Mouse (Mus musculus) forebrain, embryonic 15.5 days (tissue): ENCODE results near the gene Mms19. TPM values are rescaled to one million over a fixed set of nuclear protein-coding genes. Genes with fewer than 3 reads are reported as not detected.

Experiments
- ATAC-seq: fragments of 200-750 bp; cut with Nextera tagmentation; replicated peaks from 2 replicates; pipeline ENCODE4 v1.8.0; 2017; ENCODE audit warnings: mild to moderate bottlenecking, moderate TSS enrichment, moderate library complexity
- H3K27ac ChIP-seq: fragments of 300-500 bp; sonication (generic); replicated peaks from 2 replicates; pipeline ENCODE4 v1.5.1; 2015; ENCODE audit warnings: mild to moderate bottlenecking, inconsistent platforms
- H3K27me3 ChIP-seq: fragments of 300-500 bp; sonication (generic); 2 replicates; pipeline ENCODE4 v1.6.1; 2015; ENCODE audit warnings: inconsistent platforms
- H3K36me3 ChIP-seq: fragments of 300-500 bp; sonication (generic); 2 replicates; pipeline ENCODE4 v1.6.1; 2015; ENCODE audit warnings: mild to moderate bottlenecking, inconsistent platforms
- H3K4me1 ChIP-seq: fragments of 300-500 bp; sonication (generic); 2 replicates; pipeline ENCODE4 v1.6.1; 2015; ENCODE audit warnings: inconsistent platforms
- H3K4me2 ChIP-seq: fragments of 300-500 bp; sonication (generic); replicated peaks from 2 replicates; pipeline ENCODE4 v1.6.1; 2015; ENCODE audit warnings: mild to moderate bottlenecking, inconsistent platforms
- H3K4me3 ChIP-seq: fragments of 300-500 bp; sonication (generic); 2 replicates; pipeline ENCODE4 v1.5.1; 2015; ENCODE audit warnings: mild to moderate bottlenecking, inconsistent platforms
- H3K9ac ChIP-seq: fragments of 300-500 bp; sonication (generic); replicated peaks from 2 replicates; pipeline ENCODE4 v1.6.1; 2015; ENCODE audit warnings: mild to moderate bottlenecking, inconsistent platforms
- H3K9me3 ChIP-seq: fragments of 300-500 bp; sonication (generic); 2 replicates; pipeline ENCODE4 v1.6.1; 2016; ENCODE audit warnings: inconsistent platforms
- WGBS: fragments of 180-500 bp; shearing (Covaris S2); methylation state at CpG from one replicate; pipeline ENCODE4 v1.1.7; 2015; ENCODE audit warnings: mixed read lengths; 5-methylcytosine and 5-hydroxymethylcytosine counted together
- polyA plus RNA-seq: library from polyadenylated mRNA; unstranded; fragments of >200 nt; fragmentation: Nextera tagmentation; extraction: Ambion mirVana; gene quantifications from 2 replicates; pipeline ENCODE4 v1.2.1, GENCODE M21; 2015

The Mms19 gene
- polyA plus RNA-seq, 1 experiment from 2014 or later: 34.8 TPM

DNA sequence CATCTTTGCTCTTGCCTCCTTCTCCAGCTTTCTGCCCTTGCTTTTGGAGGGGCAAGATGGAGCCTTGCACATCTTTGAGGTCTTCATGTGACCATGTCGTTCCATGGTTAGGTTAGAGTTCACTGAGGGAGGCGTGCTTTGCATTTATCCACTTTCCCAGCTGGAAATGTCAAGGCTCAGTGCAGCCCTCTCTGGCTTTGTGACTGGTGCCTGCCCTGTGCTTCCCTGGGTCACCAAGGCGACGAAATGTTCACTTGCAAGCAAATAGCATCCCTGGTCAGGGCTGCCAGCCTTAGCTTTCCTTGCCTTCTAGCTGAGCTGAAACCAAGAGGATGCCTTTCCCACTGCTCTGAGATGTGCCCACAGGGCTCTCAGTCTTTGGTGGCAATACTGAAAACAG lies 29.5 kb upstream of the Mms19 start:
- no peaks in the 10 kb centered on the region for H3K9me3 ChIP-seq
- 62% methylated on average over 4 of the region's 4 CpGs for WGBS
- H3K27me3 ChIP-seq: no peaks in the 10 kb centered on the region
- no peak overlapping the region for H3K4me3 ChIP-seq
- no peak for ATAC-seq
- no peak overlapping the region for H3K27ac ChIP-seq
- no peaks in the 10 kb centered on the region for H3K4me1 ChIP-seq
- no peaks in the 10 kb centered on the region for H3K36me3 ChIP-seq
- no peak overlapping the region for H3K9ac ChIP-seq
- no peak overlapping the region for H3K4me2 ChIP-seq

DNA sequence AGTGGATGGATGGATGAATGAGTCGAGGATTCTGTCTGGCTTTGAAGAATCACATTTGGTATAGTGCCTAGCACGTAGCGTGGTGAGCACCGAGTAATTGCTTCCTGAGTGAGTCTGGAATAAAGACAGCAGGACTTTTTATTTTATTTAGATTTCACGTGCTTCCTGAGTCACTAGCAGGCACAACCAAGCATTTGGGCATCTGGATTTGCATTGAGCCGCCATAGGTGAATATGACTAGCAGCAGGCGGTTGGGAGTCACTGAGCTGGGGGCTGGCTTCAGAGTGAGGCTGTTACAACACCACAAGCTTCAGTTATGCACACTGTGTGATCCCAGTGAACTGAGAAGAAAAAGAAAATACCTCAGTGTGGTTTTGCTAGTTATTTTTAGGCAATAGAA lies 28.1 kb upstream of the Mms19 start:
- H3K9ac ChIP-seq: no peak overlapping the region
- ATAC-seq: no peak
- H3K4me3 ChIP-seq: no peak overlapping the region
- no peaks in the 10 kb centered on the region for H3K9me3 ChIP-seq
- 74% methylated on average over 7 of the region's 7 CpGs for WGBS
- H3K4me1 ChIP-seq: no peaks in the 10 kb centered on the region
- H3K36me3 ChIP-seq: no peaks in the 10 kb centered on the region
- H3K27ac ChIP-seq: no peak overlapping the region
- H3K27me3 ChIP-seq: no peaks in the 10 kb centered on the region
- no peak overlapping the region for H3K4me2 ChIP-seq

DNA sequence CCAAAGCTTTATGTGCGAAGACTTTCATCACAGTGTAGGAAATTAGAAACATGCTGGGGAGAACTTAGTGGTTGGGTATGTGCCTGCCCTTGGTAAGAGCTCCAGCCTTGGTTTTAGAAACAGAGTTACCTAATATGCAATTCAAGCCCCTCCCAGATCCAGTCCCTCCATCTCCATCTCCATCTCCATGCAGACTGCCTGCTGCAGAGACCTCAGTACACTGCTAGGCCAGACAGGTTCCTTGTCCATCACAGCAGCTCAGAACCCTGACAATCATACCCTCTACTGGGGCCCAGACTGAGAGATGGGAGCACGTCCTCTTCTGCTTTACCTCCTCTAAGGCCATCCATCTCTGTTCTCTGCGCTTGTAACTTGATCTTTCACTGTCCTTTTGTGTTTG lies 27.6 kb upstream of the Mms19 start:
- Histone ChIP-seq H3K9ac (no peak overlapping the region), H3K27me3 (no peaks in the 10 kb centered on the region), H3K27ac (no peak overlapping the region), H3K4me3 (no peak overlapping the region), H3K4me2 (no peak overlapping the region), H3K9me3 (no peaks in the 10 kb centered on the region), H3K4me1 (no peaks in the 10 kb centered on the region), H3K36me3 (no peaks in the 10 kb centered on the region)
- 74% methylated on average over 3 of the region's 3 CpGs for WGBS
- ATAC-seq: no peak

DNA sequence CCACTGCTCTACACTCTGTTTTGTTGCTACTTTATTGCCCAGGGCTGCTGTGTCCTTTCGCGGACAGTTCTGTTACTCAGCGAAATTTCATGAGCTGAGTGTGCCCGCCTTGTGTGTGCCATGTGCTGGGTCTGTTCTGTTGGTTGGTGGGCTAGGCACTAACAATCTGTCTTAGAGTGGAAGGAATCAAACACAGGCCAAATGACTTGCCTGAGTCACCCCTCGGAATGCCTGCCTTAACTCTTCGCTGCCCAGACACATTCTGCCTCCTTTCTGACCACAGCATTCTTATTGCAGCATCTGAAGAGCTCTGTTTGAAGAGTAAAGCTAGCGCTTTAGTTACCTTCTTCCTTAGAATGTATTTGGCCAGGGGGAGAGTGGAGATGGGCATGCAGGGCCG lies 25.6 kb upstream of the Mms19 start:
- Histone ChIP-seq H3K4me1 (no peaks in the 10 kb centered on the region), H3K4me2 (no peak overlapping the region), H3K9ac (no peak overlapping the region), H3K36me3 (no peaks in the 10 kb centered on the region), H3K27ac (no peak overlapping the region), H3K27me3 (no peaks in the 10 kb centered on the region), H3K4me3 (no peak overlapping the region), H3K9me3 (no peaks in the 10 kb centered on the region)
- WGBS: 72% methylated on average over 8 of the region's 8 CpGs
- ATAC-seq: no peak

DNA sequence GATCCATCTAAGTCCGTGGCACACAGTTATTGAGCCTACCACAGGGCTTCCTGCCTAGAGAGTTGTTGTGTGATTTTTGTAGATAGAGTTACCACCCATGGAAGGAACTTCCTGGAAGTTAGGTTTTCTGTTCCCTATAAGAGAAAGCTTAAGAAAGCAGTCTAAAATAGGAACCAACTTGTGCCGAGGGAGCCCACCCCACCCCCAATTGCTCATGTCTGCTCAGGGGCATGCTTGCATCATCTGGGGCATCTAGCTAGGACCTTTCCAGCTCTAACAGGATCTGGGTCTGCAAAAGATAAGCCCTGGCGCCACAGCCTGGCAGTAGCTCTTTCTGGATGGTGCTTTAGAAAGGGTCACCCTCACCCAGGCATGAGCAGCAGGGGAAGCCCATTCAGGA lies 24.7 kb upstream of the Mms19 start:
- Histone ChIP-seq H3K4me3 (no peak overlapping the region), H3K36me3 (no peaks in the 10 kb centered on the region), H3K27ac (no peak overlapping the region), H3K9me3 (no peaks in the 10 kb centered on the region), H3K9ac (no peak overlapping the region), H3K4me1 (no peaks in the 10 kb centered on the region), H3K4me2 (no peak overlapping the region), H3K27me3 (no peaks in the 10 kb centered on the region)
- ATAC-seq: no peak
- WGBS: 79% methylated on average over 3 of the region's 3 CpGs

DNA sequence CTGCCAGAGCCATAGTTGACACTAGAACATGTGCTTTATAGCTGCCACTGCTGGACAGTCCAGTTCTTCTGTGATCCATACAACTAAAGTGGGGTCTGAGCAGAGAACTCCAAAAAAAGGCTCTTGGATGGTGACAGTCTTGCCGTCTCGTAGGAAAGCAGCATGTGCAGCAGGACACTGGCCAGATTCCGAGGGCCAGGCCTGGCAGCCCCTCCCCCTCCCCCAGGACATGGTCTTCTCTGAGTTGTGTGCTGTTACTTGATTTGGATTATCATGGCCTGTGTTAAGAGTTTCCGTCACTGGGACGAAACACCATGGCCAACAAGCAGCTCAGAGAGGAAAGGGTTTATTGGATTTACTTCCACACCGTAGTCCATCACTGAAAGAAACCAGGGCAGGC lies 23.3 kb upstream of the Mms19 start:
- no peak overlapping the region for H3K4me2 ChIP-seq
- H3K27ac ChIP-seq: no peak overlapping the region
- H3K36me3 ChIP-seq: no peaks in the 10 kb centered on the region
- no peaks in the 10 kb centered on the region for H3K4me1 ChIP-seq
- H3K9ac ChIP-seq: no peak overlapping the region
- no peaks in the 10 kb centered on the region for H3K9me3 ChIP-seq
- no peaks in the 10 kb centered on the region for H3K27me3 ChIP-seq
- H3K4me3 ChIP-seq: no peak overlapping the region
- no peak for ATAC-seq
- 80% methylated on average over 6 of the region's 6 CpGs for WGBS

DNA sequence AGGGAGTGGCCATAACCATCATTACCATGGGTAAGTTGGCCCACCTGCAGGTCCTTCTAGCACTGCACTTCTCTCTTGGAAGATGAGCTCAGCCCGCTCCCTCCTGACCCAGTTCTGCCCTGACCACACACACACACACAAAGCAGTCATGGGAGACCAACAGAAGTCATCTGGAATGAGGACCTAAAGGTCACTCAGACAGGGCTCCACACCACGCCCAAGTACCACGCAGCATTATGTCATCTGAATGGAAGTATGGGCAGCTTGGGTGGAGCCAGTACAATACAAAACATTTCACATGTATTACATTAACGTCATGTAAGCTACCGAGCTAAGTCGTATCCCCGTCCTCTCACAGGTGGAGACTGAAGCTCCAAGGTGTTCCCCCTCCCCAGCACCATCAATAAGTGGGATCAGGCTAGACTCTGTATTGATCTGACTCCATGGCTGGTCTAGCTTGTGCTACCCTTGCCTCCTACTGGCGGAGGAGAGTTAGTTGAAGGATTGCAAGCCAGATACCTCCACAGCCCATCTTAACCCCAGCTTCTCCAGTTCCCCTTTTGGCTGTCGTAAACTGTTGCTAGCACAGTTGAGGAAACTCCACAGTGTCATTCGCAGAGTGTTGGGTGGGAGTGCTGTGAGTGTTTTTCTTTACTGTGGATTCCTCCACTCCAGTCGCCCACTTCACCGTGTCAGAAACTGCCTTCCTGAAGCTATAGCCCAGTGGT lies 20.5 kb upstream of the Mms19 start:
- Histone ChIP-seq H3K9me3 (no peaks in the 10 kb centered on the region), H3K4me3 (no peak overlapping the region), H3K9ac (no peak overlapping the region), H3K4me2 (no peak overlapping the region), H3K4me1 (no peaks in the 10 kb centered on the region), H3K27me3 (no peaks in the 10 kb centered on the region), H3K36me3 (no peaks in the 10 kb centered on the region), H3K27ac (no peak overlapping the region)
- WGBS: 90% methylated on average over 12 of the region's 12 CpGs
- no peak for ATAC-seq

DNA sequence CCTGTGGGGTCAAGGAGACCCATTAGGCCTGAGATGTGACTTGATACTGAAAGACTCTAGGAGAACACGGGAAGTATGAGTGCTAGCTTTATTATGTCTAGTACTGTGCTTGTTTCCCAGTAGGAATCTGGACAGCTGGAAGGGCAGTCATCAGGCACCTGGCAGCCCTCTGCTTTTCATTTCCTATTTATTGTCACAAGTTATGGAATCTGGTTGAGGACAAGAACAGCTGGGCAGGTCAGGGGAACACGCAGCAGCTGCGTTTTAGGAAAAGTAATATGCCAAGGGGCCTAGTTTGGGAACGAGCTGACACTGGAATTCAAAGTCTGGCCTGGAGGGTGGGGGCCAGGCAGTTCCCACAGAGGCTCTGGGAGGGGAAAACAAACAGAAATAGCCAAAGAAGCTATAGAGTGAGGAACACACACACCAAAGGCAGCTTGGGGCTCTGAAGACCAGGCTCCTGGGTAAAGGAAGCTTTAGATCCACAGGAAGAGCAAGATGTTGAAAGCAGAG lies 19.5 kb upstream of the Mms19 start:
- H3K27ac ChIP-seq: no peak overlapping the region
- no peaks in the 10 kb centered on the region for H3K9me3 ChIP-seq
- no peak for ATAC-seq
- H3K4me1 ChIP-seq: no peaks in the 10 kb centered on the region
- H3K9ac ChIP-seq: no peak overlapping the region
- no peak overlapping the region for H3K4me2 ChIP-seq
- no peaks in the 10 kb centered on the region for H3K36me3 ChIP-seq
- no peak overlapping the region for H3K4me3 ChIP-seq
- H3K27me3 ChIP-seq: no peaks in the 10 kb centered on the region
- 79% methylated on average over 4 of the region's 4 CpGs for WGBS

DNA sequence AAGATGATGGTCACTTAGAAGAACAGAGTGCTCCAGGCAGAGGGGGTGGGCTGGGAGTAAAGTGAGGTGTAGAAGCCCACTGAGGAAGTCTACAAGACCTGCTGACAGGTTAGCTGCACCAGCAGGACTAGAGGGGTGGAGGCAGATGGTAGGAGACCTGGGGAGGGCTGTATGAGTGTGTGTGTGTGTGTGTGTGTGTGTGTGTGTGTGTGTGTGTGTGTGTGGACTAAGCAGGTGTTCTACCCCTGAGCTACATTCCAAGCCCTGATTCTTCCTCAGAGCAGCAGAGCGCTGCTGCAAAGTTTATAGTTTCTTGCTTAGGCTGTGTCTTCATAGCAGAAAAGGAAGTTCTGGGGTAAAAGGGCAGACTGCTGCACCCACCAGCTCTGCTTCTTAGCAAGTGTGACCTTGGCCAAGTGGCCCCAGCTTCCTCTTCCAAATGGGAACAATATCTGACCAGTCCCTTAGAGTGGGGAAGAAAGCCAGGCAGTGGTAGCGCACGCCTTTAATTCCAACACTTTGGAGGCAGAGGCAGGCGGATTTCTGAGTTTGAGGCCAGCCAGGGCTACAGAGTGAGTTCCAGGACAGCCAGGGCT lies 18.8 kb upstream of the Mms19 start:
- Histone ChIP-seq H3K27me3 (no peaks in the 10 kb centered on the region), H3K27ac (no peak overlapping the region), H3K9me3 (no peaks in the 10 kb centered on the region), H3K9ac (no peak overlapping the region), H3K4me3 (no peak overlapping the region), H3K4me1 (no peaks in the 10 kb centered on the region), H3K36me3 (no peaks in the 10 kb centered on the region), H3K4me2 (no peak overlapping the region)
- no peak for ATAC-seq
- WGBS: 87% methylated on average over 4 of the region's 4 CpGs

DNA sequence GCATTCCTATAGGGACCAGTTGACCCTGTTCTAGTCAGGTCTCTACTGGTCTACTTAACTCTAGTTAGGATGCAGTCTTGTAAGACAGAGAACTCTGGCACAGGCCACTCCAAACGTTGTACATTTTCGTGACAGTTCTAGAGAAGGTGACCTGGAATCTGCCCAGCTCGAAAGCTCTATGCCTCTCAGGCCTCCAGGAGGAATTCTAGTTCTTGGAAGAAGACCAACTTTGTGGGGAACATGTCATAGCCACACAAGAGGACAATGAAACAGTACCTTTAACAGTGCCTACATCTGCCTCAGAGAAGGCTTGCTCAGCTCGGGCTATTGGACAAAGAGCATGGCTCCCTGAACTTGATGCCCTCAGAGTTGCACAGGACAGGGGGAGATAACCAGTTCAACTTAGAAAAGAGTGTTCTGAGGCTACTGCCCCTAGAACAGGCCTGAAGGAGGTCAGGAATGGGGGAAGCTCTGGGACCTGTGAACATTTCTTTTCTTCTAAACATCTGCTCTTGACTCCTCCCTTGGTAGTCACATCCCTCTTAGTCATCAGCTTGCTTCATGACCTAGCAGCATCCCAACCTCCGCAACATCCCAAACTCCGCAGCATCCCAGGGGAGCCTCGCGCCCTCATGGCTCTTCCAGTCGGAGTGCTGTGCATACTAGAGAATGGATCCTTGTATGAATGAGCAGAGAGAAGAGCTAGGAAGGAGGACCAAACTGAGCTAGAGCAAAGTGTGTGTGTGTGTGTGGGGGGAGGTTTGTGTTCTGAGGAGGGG lies 18.0 kb upstream of the Mms19 start:
- ATAC-seq: no peak
- H3K36me3 ChIP-seq: no peaks in the 10 kb centered on the region
- H3K27me3 ChIP-seq: no peaks in the 10 kb centered on the region
- no peak overlapping the region for H3K27ac ChIP-seq
- no peak overlapping the region for H3K4me3 ChIP-seq
- WGBS: 89% methylated on average over 9 of the region's 9 CpGs
- no peaks in the 10 kb centered on the region for H3K4me1 ChIP-seq
- no peak overlapping the region for H3K9ac ChIP-seq
- no peak overlapping the region for H3K4me2 ChIP-seq
- no peaks in the 10 kb centered on the region for H3K9me3 ChIP-seq

DNA sequence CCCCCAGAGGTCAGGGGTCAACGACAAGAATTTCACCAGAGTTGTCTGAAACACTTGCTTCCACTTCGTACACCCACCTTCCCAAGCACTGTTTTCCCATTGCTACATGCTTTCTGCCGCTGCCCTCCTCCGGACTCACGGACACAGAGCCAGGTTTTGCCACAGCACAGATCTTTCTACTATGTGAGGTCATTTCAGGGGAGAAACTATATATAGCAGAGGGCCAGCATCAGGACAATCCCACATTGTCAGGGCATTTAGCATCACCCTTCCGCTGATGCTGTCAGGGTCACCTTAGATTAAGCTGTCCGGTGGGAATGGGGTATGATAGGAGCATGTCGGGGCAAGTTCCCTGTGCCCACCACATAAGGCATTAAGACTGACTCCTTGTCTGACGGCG lies 16.1 kb upstream of the Mms19 start:
- no peak overlapping the region for H3K4me3 ChIP-seq
- ATAC-seq: no peak
- H3K4me2 ChIP-seq: no peak overlapping the region
- no peak overlapping the region for H3K9ac ChIP-seq
- no peaks in the 10 kb centered on the region for H3K27me3 ChIP-seq
- H3K4me1 ChIP-seq: 0 out of 2 replicates have a peak, but pooled peaks cover 11% of the 10 kb centered on the region
- no peaks in the 10 kb centered on the region for H3K36me3 ChIP-seq
- no peaks in the 10 kb centered on the region for H3K9me3 ChIP-seq
- 94% methylated on average over 10 of the region's 10 CpGs for WGBS
- no peak overlapping the region for H3K27ac ChIP-seq

DNA sequence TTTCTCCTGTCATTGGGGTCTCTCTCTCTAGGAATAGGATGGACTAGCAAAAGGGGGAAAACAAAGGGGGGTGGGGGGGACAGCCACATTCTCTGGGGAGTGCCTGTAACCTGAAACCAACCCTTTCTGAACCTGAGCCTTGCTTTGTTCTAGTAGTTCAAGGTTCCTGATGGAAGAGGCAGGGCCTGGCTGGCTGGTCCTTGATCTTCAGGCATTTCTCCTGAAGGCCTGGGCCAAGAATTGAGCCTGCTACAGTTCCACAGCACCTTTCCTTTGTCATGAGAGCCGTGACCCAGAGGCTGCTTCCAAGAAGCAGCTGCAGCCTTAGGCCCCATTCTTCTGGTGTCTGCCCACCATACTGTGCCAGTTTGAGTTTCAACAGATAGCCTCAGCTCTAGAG lies 14.5 kb upstream of the Mms19 start:
- H3K4me3 ChIP-seq: no peak overlapping the region

More for the DNA sequence above, 14.5 kb upstream of the Mms19 start:
- no peaks in the 10 kb centered on the region for H3K36me3 ChIP-seq
- H3K27ac ChIP-seq: no peak overlapping the region
- H3K27me3 ChIP-seq: no peaks in the 10 kb centered on the region
- H3K9ac ChIP-seq: no peak overlapping the region
- no peak for ATAC-seq
- H3K4me1 ChIP-seq: 0 out of 2 replicates have a peak, but pooled peaks cover 11% of the 10 kb centered on the region
- H3K4me2 ChIP-seq: no peak overlapping the region
- WGBS: 58% methylated on average over 1 of the region's 1 CpGs
- no peaks in the 10 kb centered on the region for H3K9me3 ChIP-seq
